Mouse (Mus musculus) midbrain, embryonic 14.5 days (tissue): ENCODE results near the gene Plgrkt. TPM values are rescaled to one million over a fixed set of nuclear protein-coding genes. Genes with fewer than 3 reads are reported as not detected.

Source experiments
- ATAC-seq: fragments of 200-750 bp; cut with Nextera tagmentation; 2 replicates; pipeline ENCODE4 v1.8.0; 2017; ENCODE audit warnings: moderate number of reproducible peaks, moderate library complexity; ENCODE audit not compliant: low FRiP score, low TSS enrichment
- DNase-seq: peaks from one replicate; pipeline ENCODE4 v3.0.0-alpha.2; 2015
- H3K27ac ChIP-seq: fragments of 300-500 bp; sonication (generic); replicated peaks from 2 replicates; pipeline ENCODE4 v1.5.1; 2014; ENCODE audit warnings: mild to moderate bottlenecking, low read depth, low read length, moderate library complexity
- H3K27me3 ChIP-seq: fragments of 300-500 bp; sonication (generic); 2 replicates; pipeline ENCODE4 v1.6.1; 2014; ENCODE audit warnings: low read length, control low read depth, mixed read lengths; ENCODE audit not compliant: control insufficient read depth, insufficient read depth
- H3K36me3 ChIP-seq: fragments of 300-500 bp; sonication (generic); 2 replicates; pipeline ENCODE4 v1.6.1; 2014; ENCODE audit warnings: low read length, control low read depth; ENCODE audit not compliant: control insufficient read depth, insufficient read depth
- H3K4me1 ChIP-seq: fragments of 300-500 bp; sonication (generic); 2 replicates; pipeline ENCODE4 v1.6.1; 2014; ENCODE audit warnings: mild to moderate bottlenecking, antibody characterized with exemption, low read length, control low read depth; ENCODE audit not compliant: control insufficient read depth, insufficient read depth
- H3K4me2 ChIP-seq: fragments of 300-500 bp; sonication (generic); 2 replicates; pipeline ENCODE4 v1.6.1; 2014; ENCODE audit warnings: mild to moderate bottlenecking, low read length, moderate library complexity
- H3K4me3 ChIP-seq: fragments of 300-500 bp; sonication (generic); replicated peaks from 2 replicates; pipeline ENCODE4 v1.5.1; 2014; ENCODE audit warnings: low read depth, low read length
- H3K9ac ChIP-seq: fragments of 300-500 bp; sonication (generic); replicated peaks from 2 replicates; pipeline ENCODE4 v1.6.1; 2014; ENCODE audit warnings: mild to moderate bottlenecking, low read length, moderate library complexity
- H3K9me3 ChIP-seq: fragments of 300-500 bp; sonication (generic); 2 replicates; pipeline ENCODE4 v1.6.1; 2016; ENCODE audit warnings: low read length, control low read depth, mixed read lengths; ENCODE audit not compliant: control insufficient read depth
- WGBS: fragments of 180-500 bp; shearing (Covaris S2); extraction: QIAGEN DNeasy Blood & Tissue Kit; methylation state at CpG from one replicate; pipeline ENCODE4 v1.1.7; 2014; 5-methylcytosine and 5-hydroxymethylcytosine counted together
- polyA plus RNA-seq: library from polyadenylated mRNA; unstranded; fragments of >200 nt; fragmentation: Nextera tagmentation; extraction: Ambion mirVana; gene quantifications from 2 replicates; pipeline ENCODE4 v1.2.1, GENCODE M21; 2014

Plgrkt gene
- polyA plus RNA-seq, 1 experiment from 2014 or later = 102 TPM

- no peaks in the 10 kb centered on the region for H3K27me3 ChIP-seq
- H3K36me3 ChIP-seq = no peaks in the 10 kb centered on the region
- no peak overlapping the region for H3K27ac ChIP-seq
- no peaks in the 10 kb centered on the region for H3K9me3 ChIP-seq
- no peak overlapping the region for H3K9ac ChIP-seq
- H3K4me2 ChIP-seq = no peak overlapping the region
- WGBS = 22% methylated on average over 3 of the region's 3 CpGs
- ATAC-seq (no peak), DNase-seq (no peak)
- H3K4me1 ChIP-seq = peaks cover 22% of the 10 kb centered on the region
- no peak overlapping the region for H3K4me3 ChIP-seq
Observed at GRCm38 (mm10) chr19:29365105-29365504, 2.1 kb downstream of the Plgrkt start.

DNA sequence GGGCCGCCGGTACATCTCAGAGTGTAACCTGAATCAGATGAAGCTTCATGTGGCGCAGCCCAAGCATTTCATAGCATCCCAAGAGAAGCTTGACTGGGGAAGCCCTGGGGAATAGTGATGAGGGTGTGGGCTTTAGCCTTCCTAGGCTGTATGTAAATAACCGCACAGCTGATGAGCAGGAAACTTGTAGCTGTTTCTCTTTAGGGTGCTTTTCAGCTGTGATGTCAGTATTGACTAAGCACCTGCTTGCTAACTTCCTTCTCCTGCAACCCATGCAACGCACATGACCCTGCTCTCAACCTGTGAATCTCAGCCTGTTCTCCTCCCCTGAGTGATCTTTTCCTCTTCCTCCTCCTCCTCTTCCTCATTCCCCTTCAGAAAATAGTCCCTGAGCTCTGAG lies 3.1 kb downstream of the Plgrkt start:
- DNase-seq (no peak), ATAC-seq (no peak)
- Histone ChIP-seq H3K4me3 (no peak overlapping the region), H3K9ac (no peak overlapping the region), H3K4me1 (peaks cover 22% of the 10 kb centered on the region), H3K27me3 (no peaks in the 10 kb centered on the region), H3K27ac (no peak overlapping the region), H3K9me3 (no peaks in the 10 kb centered on the region), H3K4me2 (no peak overlapping the region), H3K36me3 (peaks cover 2% of the 10 kb centered on the region; the same call in 1 of the 2 replicates)
- 75% methylated on average over 5 of the region's 5 CpGs for WGBS

GRCm38 (mm10) chr19:29363557-29363956 lies 3.6 kb downstream of the Plgrkt start:
- H3K27ac ChIP-seq = no peak overlapping the region
- no peak for DNase-seq
- H3K36me3 ChIP-seq = peaks cover 8% of the 10 kb centered on the region; the same call in 1 of the 2 replicates
- WGBS = 90% methylated on average over 7 of the region's 7 CpGs
- H3K4me2 ChIP-seq = no peak overlapping the region
- H3K9me3 ChIP-seq = no peaks in the 10 kb centered on the region
- no peak overlapping the region for H3K4me3 ChIP-seq
- no peak overlapping the region for H3K9ac ChIP-seq
- no peaks in the 10 kb centered on the region for H3K27me3 ChIP-seq
- ATAC-seq = no peak
- peaks cover 22% of the 10 kb centered on the region for H3K4me1 ChIP-seq

DNA sequence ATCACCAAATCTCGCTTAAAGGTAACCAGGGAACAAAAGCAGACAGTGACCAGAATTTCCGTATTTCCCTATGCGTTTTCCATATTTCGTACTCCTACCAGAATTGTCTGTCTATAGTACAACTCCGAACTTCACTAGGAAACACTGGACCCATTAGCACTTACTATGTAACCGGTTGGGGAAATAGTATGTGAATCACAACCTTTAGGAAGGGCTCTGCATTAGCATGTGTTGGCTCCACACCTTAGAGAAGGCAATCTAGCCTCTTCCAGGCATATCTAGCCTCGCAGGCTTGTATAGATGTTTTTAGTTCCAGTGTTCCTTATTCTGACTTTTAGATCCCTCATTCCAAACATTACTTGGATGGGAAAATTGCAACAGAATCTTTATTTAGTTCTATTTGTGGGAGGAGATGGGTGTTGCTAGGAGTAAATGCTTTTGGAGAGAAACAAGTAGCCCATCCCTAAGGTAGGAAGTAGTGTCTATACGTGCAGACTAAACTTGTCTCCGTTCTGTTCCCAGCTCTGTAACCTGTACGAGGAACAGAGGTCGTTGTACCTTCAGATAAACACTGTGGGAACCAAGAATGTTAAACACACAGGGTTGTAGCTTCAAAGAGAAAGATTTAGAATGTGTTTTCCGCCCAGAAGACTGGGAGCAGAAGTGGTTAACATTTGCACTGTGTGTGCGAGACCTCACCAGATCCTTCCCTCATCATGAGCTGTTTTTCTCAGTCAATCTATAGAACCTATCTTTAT lies 4.8 kb downstream of the Plgrkt start:
- peak overlapping the region; percentile 49; the same call in 1 of the 2 replicates for H3K27ac ChIP-seq
- H3K4me1 ChIP-seq = peaks cover 21% of the 10 kb centered on the region
- no peaks in the 10 kb centered on the region for H3K9me3 ChIP-seq
- peaks cover 15% of the 10 kb centered on the region; the same call in 1 of the 2 replicates for H3K36me3 ChIP-seq
- peak overlapping the region; percentile 74 for H3K9ac ChIP-seq
- 45% methylated on average over 13 of the region's 13 CpGs for WGBS
- H3K27me3 ChIP-seq = no peaks in the 10 kb centered on the region
- H3K4me3 ChIP-seq = peak overlapping the region; percentile 66
- DNase-seq = no peak
- ATAC-seq = 0 out of 2 replicates have a peak, but pooled peaks have one; percentile 24
- peak overlapping the region; percentile 75 for H3K4me2 ChIP-seq

DNA sequence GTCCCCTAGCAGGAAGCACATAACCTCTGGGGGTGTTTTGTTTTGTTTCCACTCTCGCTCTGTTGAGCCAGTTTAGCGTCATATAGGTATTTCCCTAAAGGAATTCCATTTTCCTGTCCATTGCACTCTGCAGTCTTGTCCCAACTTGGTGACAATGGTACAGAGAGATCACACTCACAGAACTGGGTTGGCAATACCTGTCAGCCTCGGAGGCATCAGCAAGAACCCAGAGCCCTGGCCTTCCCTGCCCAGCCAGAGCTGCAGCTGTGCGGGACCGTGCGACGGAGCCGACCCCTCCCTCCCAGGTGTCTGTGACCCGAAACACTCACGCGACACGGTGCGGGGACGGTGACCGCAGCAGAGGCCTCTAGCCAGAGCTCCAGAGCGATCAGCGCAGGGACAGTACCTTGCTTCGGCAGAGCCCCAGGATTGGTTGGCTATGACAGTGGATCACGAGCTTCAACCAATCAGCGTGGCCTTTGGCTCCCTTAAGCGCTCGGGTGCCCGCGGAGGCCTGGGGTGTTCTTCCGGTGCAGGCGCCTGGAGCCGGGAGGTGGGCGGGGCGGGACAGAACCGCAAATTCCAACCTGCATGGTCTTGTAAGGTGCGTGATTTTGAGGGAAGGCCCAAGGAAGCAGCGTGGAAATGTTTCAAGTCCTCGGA lies 5.6 kb downstream of the Plgrkt start:
- 2% methylated on average over 33 of the region's 33 CpGs for WGBS
- peaks cover 20% of the 10 kb centered on the region for H3K36me3 ChIP-seq
- peak overlapping the region; percentile 75 for H3K27ac ChIP-seq
- H3K9me3 ChIP-seq = no peaks in the 10 kb centered on the region
- ATAC-seq (peak; percentile 100), DNase-seq (peak; percentile 96)
- H3K27me3 ChIP-seq = no peaks in the 10 kb centered on the region
- peaks cover 17% of the 10 kb centered on the region for H3K4me1 ChIP-seq
- H3K9ac ChIP-seq = peak overlapping the region; percentile 74
- peak overlapping the region; percentile 75 for H3K4me2 ChIP-seq
- peak overlapping the region; percentile 66 for H3K4me3 ChIP-seq

GRCm38 (mm10) chr19:29360251-29360650 lies 6.9 kb downstream of the Plgrkt start:
- no peak overlapping the region; the same call in 1 of the 2 replicates for H3K9ac ChIP-seq
- WGBS = 94% methylated on average over 5 of the region's 5 CpGs

DNA sequence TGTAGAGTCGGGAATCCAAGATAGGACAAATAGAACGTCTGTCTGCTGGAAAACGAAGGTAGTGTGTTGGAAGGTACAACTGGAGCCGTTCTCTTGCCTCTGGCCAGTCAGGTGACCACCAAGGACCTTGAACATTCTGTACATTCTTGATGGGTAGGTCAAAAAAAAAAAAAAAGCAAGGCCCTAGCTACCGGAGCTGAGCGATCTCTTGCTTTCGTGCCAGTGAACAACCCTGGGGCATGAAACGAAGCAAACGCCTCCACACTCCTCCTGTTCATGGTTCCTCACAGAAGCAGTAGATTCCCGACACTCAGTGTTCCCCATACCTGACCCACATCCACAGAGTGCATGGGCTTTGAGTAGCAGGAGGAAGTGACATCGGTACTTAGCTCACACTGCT lies 10.9 kb downstream of the Plgrkt start:
- 88% methylated on average over 11 of the region's 11 CpGs for WGBS
- DNase-seq (no peak), ATAC-seq (no peak)
- peaks cover 14% of the 10 kb centered on the region for H3K4me1 ChIP-seq
- H3K9ac ChIP-seq = no peak overlapping the region
- H3K36me3 ChIP-seq = peaks cover 31% of the 10 kb centered on the region
- no peaks in the 10 kb centered on the region for H3K27me3 ChIP-seq
- H3K27ac ChIP-seq = no peak overlapping the region
- no peak overlapping the region for H3K4me2 ChIP-seq
- H3K9me3 ChIP-seq = no peaks in the 10 kb centered on the region
- no peak overlapping the region for H3K4me3 ChIP-seq

More at GRCm38 (mm10) chr19:29360251-29360650, 6.9 kb downstream of the Plgrkt start:
- Histone ChIP-seq H3K4me1 (peaks cover 19% of the 10 kb centered on the region), H3K36me3 (peaks cover 25% of the 10 kb centered on the region), H3K27ac (no peak overlapping the region), H3K4me3 (no peak overlapping the region), H3K9me3 (no peaks in the 10 kb centered on the region), H3K27me3 (no peaks in the 10 kb centered on the region), H3K4me2 (no peak overlapping the region)
- DNase-seq = no peak
- ATAC-seq = no peak

- H3K4me2 ChIP-seq = peak overlapping the region; percentile 51
- DNase-seq = peak; percentile 92
- peaks cover 31% of the 10 kb centered on the region for H3K36me3 ChIP-seq
- no peaks in the 10 kb centered on the region for H3K27me3 ChIP-seq
- H3K9ac ChIP-seq = no peak overlapping the region
- no peaks in the 10 kb centered on the region for H3K9me3 ChIP-seq
- 4% methylated on average over 20 of the region's 20 CpGs for WGBS
- H3K27ac ChIP-seq = no peak overlapping the region
- H3K4me1 ChIP-seq = 0 out of 2 replicates have a peak, but pooled peaks cover 5% of the 10 kb centered on the region
- ATAC-seq = peak; percentile 43; the same call in 1 of the 2 replicates
- peak overlapping the region; percentile 12; the same call in 1 of the 2 replicates for H3K4me3 ChIP-seq
Observed at GRCm38 (mm10) chr19:29354895-29355877, 12.0 kb downstream of the Plgrkt start.
